Mouse (Mus musculus) testis, adult 10 weeks (tissue): ENCODE data around the gene Crygd. TPM values are rescaled to one million over a fixed set of nuclear protein-coding genes. Genes with fewer than 3 reads are reported as not detected.

Experiments
- polyA plus RNA-seq: library from polyadenylated mRNA; stranded (reverse); fragments of 350-450 nt; fragmentation: Illumina TruSeq; extraction: RNeasy Lipid Tissue Mini Kit (QIAGEN cat#74804); gene quantifications from one replicate; pipeline ENCODE4 v1.2.3, GENCODE M21; 2014; ENCODE audit warnings: low read depth, low replicate concordance

Gene Crygd
- polyA plus RNA-seq, result not detected

DNA sequence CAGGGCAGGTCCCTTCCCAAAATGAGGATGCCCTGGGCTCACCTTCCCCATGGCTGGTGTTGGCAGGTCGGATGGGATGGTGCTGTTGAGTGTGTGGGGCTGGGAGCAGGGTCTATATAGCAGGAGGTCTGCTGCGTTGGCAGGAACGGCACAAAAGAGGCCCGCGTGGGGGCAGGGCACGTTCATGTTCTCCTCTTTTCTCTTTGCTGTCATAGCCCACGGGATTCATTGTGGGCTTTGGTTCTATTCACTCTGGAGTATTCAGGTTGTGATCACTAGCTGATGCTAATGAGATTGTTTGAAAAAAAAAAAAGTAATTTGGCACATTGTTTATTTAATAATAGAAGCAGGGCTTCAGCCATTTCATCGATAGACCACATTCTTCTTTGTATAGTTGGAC is at the start of gene Crygd:
TSS of gene Crygd (minus strand) at position 101 of the 400 bp plus-strand sequence.

DNA sequence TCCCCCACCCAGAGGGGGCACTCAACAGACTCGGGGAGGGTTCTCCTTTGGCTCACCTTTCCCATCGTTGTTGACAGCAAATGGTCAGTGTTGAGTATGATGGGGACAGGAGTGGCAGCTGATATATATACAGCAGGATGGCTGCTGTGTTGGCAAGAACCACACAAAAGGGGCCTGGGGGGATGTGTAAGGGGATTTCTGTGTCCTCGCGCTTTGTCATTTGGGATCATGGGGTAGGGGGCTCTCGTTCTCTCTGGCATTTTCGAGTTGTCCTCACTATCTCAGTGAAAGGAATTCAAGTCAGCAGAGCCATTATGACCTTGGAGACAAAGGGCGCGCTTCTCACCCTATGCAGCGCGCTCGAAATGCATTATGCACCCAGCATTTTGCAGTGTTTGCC is 40.0 kb upstream of the Crygd start, which contains the start of gene Cryga:
TSS of gene Cryga (minus strand) at position 101 of the 400 bp plus-strand sequence.

DNA sequence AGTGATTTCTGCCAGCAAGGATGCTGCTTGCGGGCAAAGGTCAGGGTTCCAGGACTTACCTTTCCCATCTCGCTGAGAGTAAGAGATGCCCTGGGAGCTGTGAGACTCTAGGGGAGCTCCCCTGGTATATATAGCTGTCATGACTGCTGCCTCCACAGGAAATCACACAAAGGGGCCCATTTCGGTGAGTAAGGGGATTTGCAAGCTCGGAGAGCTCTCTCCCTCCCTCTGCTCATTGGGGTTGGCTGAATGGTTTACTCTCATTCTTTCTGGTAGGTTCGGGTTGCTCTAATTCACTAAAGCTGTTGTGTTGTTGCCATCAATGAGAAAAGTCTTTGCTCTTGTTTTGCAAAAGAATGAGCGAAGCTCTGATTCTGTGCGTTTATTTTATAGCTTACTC is 18.9 kb upstream of the Crygd start, which contains the start of gene Crygb:
TSS of gene Crygb (minus strand) at position 101 of the 400 bp plus-strand sequence.

DNA sequence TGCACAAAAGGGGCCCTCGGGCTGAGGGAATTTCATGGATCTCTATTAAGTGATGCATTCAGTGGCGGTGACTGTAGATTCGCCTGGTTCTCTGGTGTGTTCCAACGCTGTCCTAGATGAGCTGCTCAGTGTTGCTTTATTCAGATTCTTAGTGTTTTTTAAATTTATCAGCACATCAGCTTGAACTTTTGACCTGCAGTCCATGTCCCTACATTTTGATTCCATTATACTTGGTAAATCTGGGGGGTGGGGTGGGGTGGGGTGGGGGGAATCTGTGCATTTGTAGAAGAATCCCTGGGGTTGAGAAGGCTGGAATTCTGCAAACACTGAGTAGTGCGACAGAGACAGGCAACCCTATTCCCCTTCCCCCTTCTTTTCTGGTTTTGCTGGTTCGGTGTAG is 10.3 kb upstream of the Crygd start, which contains the start of gene Crygc:
TSS of gene Crygc (minus strand) at position 101 of the 400 bp plus-strand sequence.

DNA sequence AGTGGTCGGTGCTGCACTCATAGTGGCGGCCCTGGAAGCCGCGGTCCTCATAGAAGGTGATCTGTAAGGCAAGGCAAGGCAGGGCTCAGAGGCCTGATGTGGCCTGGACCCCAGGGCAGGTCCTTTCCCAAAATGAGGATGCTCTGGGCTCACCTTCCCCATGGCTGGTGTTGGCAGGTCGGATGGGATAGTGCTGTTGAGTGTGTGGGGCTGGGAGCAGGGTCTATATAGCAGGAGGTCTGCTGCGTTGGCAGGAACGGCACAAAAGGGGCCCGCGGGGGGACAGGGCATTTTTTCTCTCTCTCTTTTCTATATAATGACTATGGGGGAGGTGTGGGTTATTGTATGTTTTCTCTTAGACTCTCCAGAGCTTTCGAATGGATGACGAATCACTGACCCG is 12.3 kb downstream of the Crygd start, which contains the start of gene Cryge:
TSS of gene Cryge (minus strand) at position 198 of the 400 bp plus-strand sequence.

DNA sequence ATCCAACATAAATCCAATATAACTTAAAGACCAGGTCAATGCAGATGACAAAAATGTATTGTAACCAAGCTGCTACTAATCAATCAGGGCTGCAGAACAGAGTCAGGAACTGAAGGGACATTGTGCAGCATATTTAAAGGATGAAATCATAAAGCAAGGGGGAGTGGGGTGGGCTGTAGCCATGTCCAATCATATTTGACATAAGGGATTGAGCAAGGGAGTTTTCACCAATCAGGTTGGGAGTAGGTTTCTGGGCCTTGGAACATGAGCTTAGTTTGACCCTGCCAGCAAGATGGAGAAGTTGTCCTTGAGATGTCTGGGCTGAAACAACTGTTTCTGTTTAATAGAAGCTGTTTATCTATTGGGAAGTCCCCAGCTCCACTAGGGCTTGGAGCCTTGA is 30.6 kb downstream of the Crygd start, which contains the start of gene Akr1cl:
TSS of gene Akr1cl (minus strand) at position 119 of the 400 bp plus-strand sequence.

Other genes with a start within 250 kb of the Crygd start
- gene Plekhm3, start 106.6 kb downstream of the Crygd start, polyA plus RNA-seq, result 2.7 TPM
- gene Akr1cl, start 30.7 kb downstream of the Crygd start, polyA plus RNA-seq, result 234 TPM
- gene Cryge, start 12.3 kb downstream of the Crygd start, polyA plus RNA-seq, result not detected
- not detected for gene Crygc, start 10.2 kb upstream of the Crygd start, polyA plus RNA-seq
- gene Crygb, start 18.8 kb upstream of the Crygd start, polyA plus RNA-seq, result not detected
- gene Cryga, start 39.9 kb upstream of the Crygd start, polyA plus RNA-seq, result not detected
- gene Gm28845, start 56.1 kb upstream of the Crygd start, polyA plus RNA-seq, result not detected
- not detected for gene D630023F18Rik, start 59.8 kb upstream of the Crygd start, polyA plus RNA-seq
- 100.0 TPM for gene Idh1, start 123.0 kb upstream of the Crygd start, polyA plus RNA-seq
- 16.2 TPM for gene Pikfyve, start 123.2 kb upstream of the Crygd start, polyA plus RNA-seq
- 3.8 TPM for gene Pth2r, start 218.6 kb upstream of the Crygd start, polyA plus RNA-seq